Mouse (Mus musculus) myocyte (in vitro differentiated cells): ENCODE data around the gene Fam104a. TPM values are rescaled to one million over a fixed set of nuclear protein-coding genes. Genes with fewer than 3 reads are reported as not detected.

Experiments used
- H3K27me3 ChIP-seq: one replicate; pipeline ENCODE4 v1.6.1; 2011; ENCODE audit not compliant: control insufficient read depth, insufficient read depth, insufficient read length
- H3K36me3 ChIP-seq: one replicate; pipeline ENCODE4 v1.6.1; 2011; ENCODE audit not compliant: control insufficient read depth, insufficient read depth
- H3K4me2 ChIP-seq: one replicate; pipeline ENCODE4 v1.6.1; 2011; ENCODE audit warnings: low read depth, control low read depth
- H3K4me3 ChIP-seq: one replicate; pipeline ENCODE4 v1.5.1; 2011; ENCODE audit warnings: mild to moderate bottlenecking, control low read depth, moderate library complexity
- H3K79me2 ChIP-seq: one replicate; pipeline ENCODE4 v1.6.1; 2011; ENCODE audit not compliant: control insufficient read depth, insufficient read depth
- H3ac ChIP-seq: one replicate; pipeline ENCODE4 v1.6.1; 2011; ENCODE audit not compliant: control insufficient read depth, insufficient read length
- CEBPB ChIP-seq: IDR thresholded peaks from 2 replicates; pipeline ENCODE4 v1.6.1; 2011; ENCODE audit warnings: mild to moderate bottlenecking, moderate library complexity; ENCODE audit not compliant: poor library complexity, insufficient read depth, severe bottlenecking
- E2F4 ChIP-seq: IDR thresholded peaks from one replicate; pipeline ENCODE4 v1.6.1; 2011; ENCODE audit warnings: mild to moderate bottlenecking, control low read depth, moderate library complexity; ENCODE audit not compliant: insufficient read depth
- MAX ChIP-seq: IDR thresholded peaks from one replicate; pipeline ENCODE4 v1.6.1; 2011; ENCODE audit warnings: low read depth, mild to moderate bottlenecking, control low read depth
- MYOD1 ChIP-seq, 3 experiments: IDR thresholded peaks; one replicate each; pipeline ENCODE4 v1.6.1; 2011; ENCODE audit warnings: control low read depth in 2 of 3, low read depth in 2 of 3, mild to moderate bottlenecking in 2 of 3, moderate library complexity in 1 of 3; ENCODE audit not compliant: insufficient read length in 2 of 3, control insufficient read depth in 1 of 3
- MYOG ChIP-seq, 3 experiments: IDR thresholded peaks; one replicate each; pipeline ENCODE4 v1.6.1; 2011; ENCODE audit warnings: control low read depth in 2 of 3, low read depth in 2 of 3, mild to moderate bottlenecking in 2 of 3; ENCODE audit not compliant: insufficient read length in 2 of 3, control insufficient read depth in 1 of 3, insufficient read depth in 1 of 3
- POLR2A ChIP-seq: IDR thresholded peaks from one replicate; pipeline ENCODE4 v1.6.1; 2011; ENCODE audit warnings: low read depth, mild to moderate bottlenecking, control low read depth, moderate library complexity; ENCODE audit not compliant: insufficient read length
- POLR2AphosphoS2 ChIP-seq: IDR thresholded peaks from one replicate; pipeline ENCODE4 v1.6.1; 2011; ENCODE audit warnings: low read depth, control low read depth; ENCODE audit not compliant: insufficient read length
- REST ChIP-seq: IDR thresholded peaks from one replicate; pipeline ENCODE4 v1.6.1; 2011; ENCODE audit warnings: mild to moderate bottlenecking, control low read depth, moderate library complexity; ENCODE audit not compliant: insufficient read depth, insufficient read length
- SRF ChIP-seq: IDR thresholded peaks from one replicate; pipeline ENCODE4 v1.6.1; 2011; ENCODE audit warnings: low read depth; ENCODE audit not compliant: control insufficient read depth, insufficient read length
- TCF12 ChIP-seq: IDR thresholded peaks from one replicate; pipeline ENCODE4 v1.6.1; 2011; ENCODE audit warnings: mild to moderate bottlenecking, control low read depth; ENCODE audit not compliant: poor library complexity, insufficient read depth, severe bottlenecking
- TCF3 ChIP-seq: IDR thresholded peaks from one replicate; pipeline ENCODE4 v1.6.1; 2011; ENCODE audit warnings: low read depth, control low read depth; ENCODE audit not compliant: insufficient read length
- USF1 ChIP-seq: IDR thresholded peaks from one replicate; pipeline ENCODE4 v1.6.1; 2011; ENCODE audit warnings: low read depth, mild to moderate bottlenecking, control low read depth, moderate library complexity
- polyA plus RNA-seq: library from polyadenylated mRNA; unstranded; fragments of >200 nt; fragmentation: generic; extraction: Trizol; gene quantifications from one replicate; pipeline ENCODE4 v1.2.1, GENCODE M21; 2012; ENCODE audit warnings: missing spikeins

The Fam104a gene
- 45.8 TPM for polyA plus RNA-seq

- Histone ChIP-seq H3K36me3 (peaks cover 9% of the 10 kb centered on the region), H3K27me3 (no peaks in the 10 kb centered on the region), H3ac (peak within 1 kb of the TSS; percentile 93), H3K79me2 (peaks cover 66% of the 10 kb centered on the region), H3K4me2 (peak within 1 kb of the TSS; percentile 99), H3K4me3 (peak within 1 kb of the TSS; percentile 83)
- TF ChIP-seq SRF (no peak), E2F4 (no peak), TCF3 (no peak), USF1 (no peak), MYOG (IDR thresholded peaks at IDR 0.05; ENCODE audit: control insufficient read depth in 1 of 3, insufficient read depth in 1 of 3, insufficient read length in 2 of 3, low read depth in 2 of 3) (no peak), MAX (peak; percentile 95), CEBPB (no peak), POLR2A (peak; percentile 76), REST (no peak), POLR2AphosphoS2 (peak; percentile 72), MYOD1 (IDR thresholded peaks at IDR 0.05; ENCODE audit: control insufficient read depth in 1 of 3, insufficient read length in 2 of 3, low read depth in 2 of 3) (peak in 1 of 3 experiments; percentile 38), TCF12 (no peak)
These were observed at the start of gene Fam104a, which contains the start of gene D11Wsu47e for GRCm38 (mm10) chr11:113683957-113684706. Fam104a (minus strand) TSS chr11:113684155. D11Wsu47e (plus strand) TSS chr11:113684412.

- H3K27me3 ChIP-seq: no peaks in the 10 kb centered on the region
- no peaks in the 10 kb centered on the region for H3K36me3 ChIP-seq
- H3K79me2 ChIP-seq: no peaks in the 10 kb centered on the region
- TF ChIP-seq USF1 (no peak), E2F4 (no peak), POLR2AphosphoS2 (no peak), MYOD1 (IDR thresholded peaks at IDR 0.05; ENCODE audit: control insufficient read depth in 1 of 3, insufficient read length in 2 of 3, low read depth in 2 of 3) (no peak), SRF (no peak), MYOG (IDR thresholded peaks at IDR 0.05; ENCODE audit: control insufficient read depth in 1 of 3, insufficient read depth in 1 of 3, insufficient read length in 2 of 3, low read depth in 2 of 3) (no peak), POLR2A (no peak), CEBPB (no peak), TCF3 (no peak), MAX (no peak), REST (no peak), TCF12 (no peak)
- peak overlapping the region; percentile 72 for H3K4me2 ChIP-seq
- H3ac ChIP-seq: no peak overlapping the region
- no peak overlapping the region for H3K4me3 ChIP-seq
These were observed 48.1 kb upstream of the Fam104a start for GRCm38 (mm10) chr11:113731945-113732612.

GRCm38 (mm10) chr11:113730879-113731278 lies 46.9 kb upstream of the Fam104a start:
- H3K4me3 ChIP-seq: no peak overlapping the region
- TF ChIP-seq E2F4 (no peak), TCF3 (no peak), MAX (no peak), MYOD1 (IDR thresholded peaks at IDR 0.05; ENCODE audit: control insufficient read depth in 1 of 3, insufficient read length in 2 of 3, low read depth in 2 of 3) (no peak), CEBPB (no peak), TCF12 (no peak), SRF (no peak), USF1 (no peak), MYOG (IDR thresholded peaks at IDR 0.05; ENCODE audit: control insufficient read depth in 1 of 3, insufficient read depth in 1 of 3, insufficient read length in 2 of 3, low read depth in 2 of 3) (no peak), REST (no peak), POLR2AphosphoS2 (no peak), POLR2A (no peak)
- no peaks in the 10 kb centered on the region for H3K36me3 ChIP-seq
- no peaks in the 10 kb centered on the region for H3K79me2 ChIP-seq
- H3ac ChIP-seq: no peak overlapping the region
- no peak overlapping the region for H3K4me2 ChIP-seq
- H3K27me3 ChIP-seq: no peaks in the 10 kb centered on the region

GRCm38 (mm10) chr11:113729917-113730316 lies 46.0 kb upstream of the Fam104a start:
- peak overlapping the region; percentile 64 for H3K4me2 ChIP-seq
- H3ac ChIP-seq: no peak overlapping the region
- no peaks in the 10 kb centered on the region for H3K36me3 ChIP-seq
- no peak overlapping the region for H3K4me3 ChIP-seq
- no peaks in the 10 kb centered on the region for H3K27me3 ChIP-seq
- TF ChIP-seq E2F4 (no peak), MYOD1 (IDR thresholded peaks at IDR 0.05; ENCODE audit: control insufficient read depth in 1 of 3, insufficient read length in 2 of 3, low read depth in 2 of 3) (peak in 1 of 3 experiments; percentile 55), TCF12 (no peak), REST (no peak)
- no peaks in the 10 kb centered on the region for H3K79me2 ChIP-seq
